Mouse (Mus musculus) brain, adult 2 months (tissue): Measurements from ENCODE around the gene Zc3h7b.
A peak's percentile ranks its signal among the peaks of the same experiment; 100 is the strongest.
"Not testable (repeated sequence)": the region's sequence is repeated elsewhere in the genome, so short reads cannot be mapped to it uniquely, and the experiment has no call there.

Experiments used
- DNase-seq: peaks from one replicate; pipeline ENCODE4 v3.0.0; 2011; ENCODE audit warnings: low read depth, low spot score

The Zc3h7b gene

GRCm38 (mm10) chr15:81744992-81745600 is at the start of gene Zc3h7b, which contains the start of gene Rangap1:
Gene Zc3h7b, plus strand, starts transcription at chr15:81745057.
Gene Rangap1, minus strand, starts transcription at chr15:81745530.
- DNase-seq, result peak; percentile 88

GRCm38 (mm10) chr15:81697175-81697574 is 47.7 kb upstream of the Zc3h7b start, which contains the start of gene Chadl:
Gene Chadl, minus strand, starts transcription at chr15:81697287.
- DNase-seq, result peak; percentile 77

- peak; percentile 62 for DNase-seq
These were observed 47.0 kb upstream of the Zc3h7b start for GRCm38 (mm10) chr15:81697847-81698246.

- peak; percentile 11 for DNase-seq
These were observed 46.3 kb upstream of the Zc3h7b start for GRCm38 (mm10) chr15:81698532-81698931.

GRCm38 (mm10) chr15:81700161-81700560 is 44.7 kb upstream of the Zc3h7b start:
- no peak for DNase-seq

GRCm38 (mm10) chr15:81700601-81701000 is 44.3 kb upstream of the Zc3h7b start:
- no peak for DNase-seq

- not testable (repeated sequence) for DNase-seq
These were observed 43.5 kb upstream of the Zc3h7b start for GRCm38 (mm10) chr15:81701350-81701749.

- no peak for DNase-seq
These were observed 42.4 kb upstream of the Zc3h7b start for GRCm38 (mm10) chr15:81702306-81703093.

GRCm38 (mm10) chr15:81703094-81703489 is 41.8 kb upstream of the Zc3h7b start:
- no peak for DNase-seq

- DNase-seq, result no peak
These were observed 35.9 kb upstream of the Zc3h7b start for GRCm38 (mm10) chr15:81708991-81709390.

- no peak for DNase-seq
These were observed 35.2 kb upstream of the Zc3h7b start for GRCm38 (mm10) chr15:81709686-81710085.

- no peak for DNase-seq
These were observed 34.1 kb upstream of the Zc3h7b start for GRCm38 (mm10) chr15:81710801-81711200.

- peak; percentile 75 for DNase-seq
These were observed 31.1 kb upstream of the Zc3h7b start for GRCm38 (mm10) chr15:81713742-81714141.

- peak; percentile 94 for DNase-seq
These were observed 26.3 kb upstream of the Zc3h7b start for GRCm38 (mm10) chr15:81718336-81719138.

GRCm38 (mm10) chr15:81719139-81719531 is 25.7 kb upstream of the Zc3h7b start:
- DNase-seq, result peak; percentile 30

- DNase-seq, result no peak
These were observed 22.5 kb upstream of the Zc3h7b start for GRCm38 (mm10) chr15:81722361-81722760.

GRCm38 (mm10) chr15:81723653-81724052 is 21.2 kb upstream of the Zc3h7b start:
- DNase-seq, result no peak

GRCm38 (mm10) chr15:81725965-81726364 is 18.9 kb upstream of the Zc3h7b start:
- DNase-seq, result no peak

GRCm38 (mm10) chr15:81729241-81729791 is 15.5 kb upstream of the Zc3h7b start:
- DNase-seq, result peak; percentile 77

- peak; percentile 100 for DNase-seq
These were observed 14.8 kb upstream of the Zc3h7b start for GRCm38 (mm10) chr15:81729792-81730635.

- no peak for DNase-seq
These were observed 9.8 kb upstream of the Zc3h7b start for GRCm38 (mm10) chr15:81735075-81735474.
